Mouse (Mus musculus) CH12.LX (cell line): ENCODE results near the gene Grap. TPM values are rescaled to one million over a fixed set of nuclear protein-coding genes. Genes with fewer than 3 reads are reported as not detected.

Experiments used
- DNase-seq: peaks from one replicate; pipeline ENCODE4 v3.0.0-alpha.2; 2013; ENCODE audit errors: extremely low read depth
- H3K27ac ChIP-seq: 2 replicates; pipeline ENCODE4 v1.5.1; 2012; ENCODE audit warnings: low read depth, mild to moderate bottlenecking, control low read depth, moderate library complexity; ENCODE audit not compliant: insufficient read depth
- H3K27me3 ChIP-seq: replicated peaks from 2 replicates; pipeline ENCODE3; 2012; ENCODE audit warnings: inconsistent platforms
- H3K36me3 ChIP-seq, 2 experiments: replicated peaks in 1 of 2; 2 replicates each; pipeline versions ENCODE3 to v1.6.1; 2012; ENCODE audit warnings: inconsistent platforms in 1 of 2, low read length in 1 of 2, mild to moderate bottlenecking in 1 of 2, mixed read lengths in 1 of 2, moderate library complexity in 1 of 2; ENCODE audit not compliant: control insufficient read depth in 1 of 2, insufficient read depth in 1 of 2
- H3K4me1 ChIP-seq, 2 experiments: 2 replicates each; pipeline ENCODE4 v1.6.1; 2012; ENCODE audit warnings: inconsistent platforms in 1 of 2, moderate library complexity in 1 of 2; ENCODE audit not compliant: insufficient read depth in 2 of 2, control insufficient read depth in 1 of 2
- H3K4me2 ChIP-seq: 2 replicates; pipeline ENCODE4 v1.6.1; 2012; ENCODE audit warnings: low read depth, mild to moderate bottlenecking, control low read depth; ENCODE audit not compliant: poor library complexity, insufficient read depth, severe bottlenecking
- H3K4me3 ChIP-seq, 3 experiments: fragments of 150-350 bp in 1 of 3; sonication (generic) in 1 of 3; replicated peaks in 1 of 3; 2 replicates each; pipeline versions ENCODE3 to v1.5.1; 2011 to 2012; ENCODE audit warnings: low read depth in 2 of 3, low read length in 2 of 3, mild to moderate bottlenecking in 2 of 3, moderate library complexity in 2 of 3, control low read depth in 1 of 3, improper control_type of control experiment in 1 of 3, inconsistent platforms in 1 of 3, mixed read lengths in 1 of 3; ENCODE audit not compliant: poor library complexity in 1 of 3
- H3K79me2 ChIP-seq: replicated peaks from 2 replicates; pipeline ENCODE4 v1.6.1; 2012; ENCODE audit warnings: mild to moderate bottlenecking, moderate library complexity; ENCODE audit not compliant: control insufficient read depth, poor library complexity, insufficient read depth, severe bottlenecking; ENCODE audit errors: extremely low read depth
- H3K9ac ChIP-seq: 2 replicates; pipeline ENCODE4 v1.6.1; 2012; ENCODE audit warnings: low read depth, mild to moderate bottlenecking, control low read depth, moderate library complexity; ENCODE audit not compliant: insufficient read depth
- H3K9me3 ChIP-seq: replicated peaks from 2 replicates; pipeline ENCODE3; 2012; ENCODE audit warnings: low read length, inconsistent platforms, mixed read lengths
- CHD1 ChIP-seq: IDR thresholded peaks from 2 replicates; pipeline ENCODE4 v1.6.1; 2012; ENCODE audit warnings: low read depth, low read length, improper control_type of control experiment, inconsistent platforms
- CHD2 ChIP-seq: IDR thresholded peaks from 2 replicates; pipeline ENCODE4 v1.6.1; 2011; ENCODE audit warnings: low read length, improper control_type of control experiment
- CTCF ChIP-seq, 2 experiments: IDR thresholded peaks in 1 of 2; conservative IDR thresholded peaks in 1 of 2; 2 replicates each; pipeline ENCODE4 v1.5.1; 2011 to 2012; ENCODE audit warnings: low read depth in 2 of 2, low read length in 2 of 2, improper control_type of control experiment in 1 of 2, inconsistent platforms in 1 of 2, mild to moderate bottlenecking in 1 of 2, moderate library complexity in 1 of 2
- ELF1 ChIP-seq: IDR thresholded peaks from 2 replicates; pipeline ENCODE4 v1.6.1; 2014; ENCODE audit warnings: low read depth, mild to moderate bottlenecking, inconsistent platforms, low read length, improper control_type of control experiment
- EP300 ChIP-seq: IDR thresholded peaks from 2 replicates; pipeline ENCODE4 v1.6.1; 2011; ENCODE audit warnings: low read length, improper control_type of control experiment
- ETS1 ChIP-seq: conservative IDR thresholded peaks from 2 replicates; pipeline ENCODE4 v1.6.1; 2012; ENCODE audit warnings: low read depth, mild to moderate bottlenecking, inconsistent platforms, low read length, improper control_type of control experiment, moderate library complexity
- GABPA ChIP-seq: IDR thresholded peaks from 2 replicates; pipeline ENCODE4 v1.6.1; 2012; ENCODE audit warnings: low read depth, low read length, improper control_type of control experiment, inconsistent platforms; ENCODE audit not compliant: insufficient replicate concordance
- IRF4 ChIP-seq: IDR thresholded peaks from 2 replicates; pipeline ENCODE4 v1.6.1; 2014; ENCODE audit warnings: low read depth, mild to moderate bottlenecking, inconsistent platforms, low read length, improper control_type of control experiment
- JUND ChIP-seq: conservative IDR thresholded peaks from 2 replicates; pipeline ENCODE4 v1.6.1; 2011; ENCODE audit warnings: low read depth, low read length, improper control_type of control experiment
- KAT2A ChIP-seq: IDR thresholded peaks from 2 replicates; pipeline ENCODE4 v1.6.1; 2012; ENCODE audit warnings: low read length, improper control_type of control experiment, inconsistent platforms; ENCODE audit not compliant: insufficient replicate concordance
- MAFK ChIP-seq: IDR thresholded peaks from 2 replicates; pipeline ENCODE4 v1.6.1; 2011; ENCODE audit warnings: low read length, improper control_type of control experiment; ENCODE audit not compliant: insufficient replicate concordance
- MAX ChIP-seq: IDR thresholded peaks from 2 replicates; pipeline ENCODE4 v1.6.1; 2011; ENCODE audit warnings: low read length, improper control_type of control experiment
- MAZ ChIP-seq: IDR thresholded peaks from 2 replicates; pipeline ENCODE4 v1.6.1; 2012; ENCODE audit warnings: low read depth, mild to moderate bottlenecking, inconsistent platforms, low read length, improper control_type of control experiment, moderate library complexity
- MEF2A ChIP-seq: IDR thresholded peaks from 2 replicates; pipeline ENCODE4 v1.6.1; 2014; ENCODE audit warnings: low read depth, mild to moderate bottlenecking, inconsistent platforms, low read length, improper control_type of control experiment, borderline replicate concordance
- MXI1 ChIP-seq: IDR thresholded peaks from 2 replicates; pipeline ENCODE4 v1.6.1; 2011; ENCODE audit warnings: mild to moderate bottlenecking, low read depth, low read length, improper control_type of control experiment
- MYC ChIP-seq: IDR thresholded peaks from 2 replicates; pipeline ENCODE4 v1.6.1; 2011; ENCODE audit warnings: low read depth, mild to moderate bottlenecking, improper control_type of control experiment, low read length
- NELFE ChIP-seq: IDR thresholded peaks from 2 replicates; pipeline ENCODE4 v1.6.1; 2011; ENCODE audit warnings: low read depth, low read length, improper control_type of control experiment
- NRF1 ChIP-seq: IDR thresholded peaks from 2 replicates; pipeline ENCODE4 v1.6.1; 2014; ENCODE audit warnings: low read depth, mild to moderate bottlenecking, inconsistent platforms, low read length, improper control_type of control experiment, moderate library complexity
- PAX5 ChIP-seq: IDR thresholded peaks from 2 replicates; pipeline ENCODE4 v1.6.1; 2012; ENCODE audit warnings: low read length, inconsistent platforms, mixed read lengths
- POLR2A ChIP-seq: IDR thresholded peaks from 2 replicates; pipeline ENCODE4 v1.6.1; 2011; ENCODE audit warnings: low read depth, mild to moderate bottlenecking, improper control_type of control experiment, low read length
- POLR2AphosphoS2 ChIP-seq: IDR thresholded peaks from 2 replicates; pipeline ENCODE4 v1.6.1; 2011; ENCODE audit warnings: low read depth, low read length, improper control_type of control experiment
- RAD21 ChIP-seq: IDR thresholded peaks from 2 replicates; pipeline ENCODE4 v1.6.1; 2011; ENCODE audit warnings: low read depth, mild to moderate bottlenecking, low read length, improper control_type of control experiment, moderate library complexity
- RCOR1 ChIP-seq: conservative IDR thresholded peaks from 2 replicates; pipeline ENCODE4 v1.6.1; 2012; ENCODE audit warnings: low read depth, mild to moderate bottlenecking, inconsistent platforms, low read length, improper control_type of control experiment
- SIN3A ChIP-seq: IDR thresholded peaks from 2 replicates; pipeline ENCODE4 v1.6.1; 2012; ENCODE audit warnings: low read length, improper control_type of control experiment, inconsistent platforms
- SMC3 ChIP-seq: IDR thresholded peaks from 2 replicates; pipeline ENCODE4 v1.6.1; 2011; ENCODE audit warnings: low read depth, low read length, improper control_type of control experiment
- TBP ChIP-seq: conservative IDR thresholded peaks from 2 replicates; pipeline ENCODE4 v1.6.1; 2011; ENCODE audit warnings: low read depth, low read length, improper control_type of control experiment
- TCF12 ChIP-seq: IDR thresholded peaks from 2 replicates; pipeline ENCODE4 v1.6.1; 2014; ENCODE audit warnings: low read depth, mild to moderate bottlenecking, inconsistent platforms, low read length, improper control_type of control experiment
- UBTF ChIP-seq: IDR thresholded peaks from 2 replicates; pipeline ENCODE4 v1.6.1; 2012; ENCODE audit warnings: low read depth, mild to moderate bottlenecking, inconsistent platforms, low read length, improper control_type of control experiment, moderate library complexity
- ZC3H11A ChIP-seq: IDR thresholded peaks from 2 replicates; pipeline ENCODE4 v1.6.1; 2012; ENCODE audit warnings: low read depth, mild to moderate bottlenecking, inconsistent platforms, low read length, improper control_type of control experiment
- ZMIZ1 ChIP-seq: IDR thresholded peaks from 2 replicates; pipeline ENCODE4 v1.6.1; 2012; ENCODE audit warnings: low read depth, mild to moderate bottlenecking, inconsistent platforms, low read length, improper control_type of control experiment
- dilution Hi-C: fragments of 300-500 bp; cut with MboI; formaldehyde crosslinking; loops from 2 replicates; pipeline ENCODE4 v1.14.3; 2020; ENCODE audit warnings: low sequenced_read_pairs; ENCODE audit not compliant: extremely low pct_unique_long_range_greater_than_20kb, extremely low pct_ligation_motif_present
- in situ Hi-C: fragments of 300-500 bp; cut with MboI; formaldehyde crosslinking; loops from 3 replicates; pipeline ENCODE4 v1.14.3; 2019; ENCODE audit warnings: low sequenced_read_pairs, low pct_ligation_motif_present, low pct_unique_long_range_greater_than_20kb, mixed read lengths
- polyA plus RNA-seq: library from polyadenylated mRNA; unstranded; fragments of >175 nt; gene quantifications from 2 replicates; pipeline ENCODE4 v1.2.1, GENCODE M21; 2012; ENCODE audit warnings: low read depth; ENCODE audit not compliant: insufficient read length
- total RNA-seq, 2 experiments: library from RNA; depleted of rRNA; stranded (reverse); fragments of 300-350 nt in 1 of 2; fragments of >200 nt in 1 of 2; gene quantifications; 2 replicates each; pipeline ENCODE4 v1.2.3; 2012 to 2014

The Grap gene
- total and polyA plus RNA-seq, 3 experiments: 274 to 412 (median 280) TPM

DNA sequence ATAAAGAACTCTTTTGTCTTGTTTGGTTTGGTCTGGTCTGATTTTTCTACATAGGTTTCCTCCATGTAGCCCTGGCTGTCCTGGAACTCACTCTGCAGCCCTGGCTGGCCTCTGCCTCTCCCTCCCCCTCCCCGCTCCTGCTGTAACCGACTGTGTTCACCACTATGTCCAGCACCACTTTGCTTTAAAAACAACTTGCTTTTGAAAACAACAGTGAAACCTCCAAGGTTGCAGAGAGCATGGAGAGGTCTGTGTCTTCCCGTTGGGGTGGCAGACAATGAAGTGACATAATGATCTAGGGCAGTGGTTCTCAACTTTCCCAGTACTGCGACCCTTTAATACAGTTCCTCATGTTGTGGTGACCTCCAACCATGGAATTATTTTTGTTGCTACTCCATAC, 2.6 kb downstream of the Grap start:
- H3K4me3 ChIP-seq: peak overlapping the region; percentile 65 to 99 (median 81)
- dilution Hi-C loops: no loop called here
- H3K4me1 ChIP-seq: peaks cover 20 to 46% of the 10 kb centered on the region in 2 experiments
- peak overlapping the region; percentile 100 for H3K9ac ChIP-seq
- H3K27ac ChIP-seq: peak overlapping the region; percentile 93
- H3K79me2 ChIP-seq: peaks cover 86% of the 10 kb centered on the region
- no peak for DNase-seq
- no peaks in the 10 kb centered on the region for H3K9me3 ChIP-seq
- TF ChIP-seq ETS1 (0 out of 2 replicates have a peak, but pooled peaks have one; percentile 10), ZMIZ1 (peak; percentile 77; the same call in 1 of the 2 replicates), MAFK (no peak), MYC (0 out of 2 replicates have a peak, but pooled peaks have one; percentile 26), MAZ (0 out of 2 replicates have a peak, but pooled peaks have one; percentile 42), POLR2A (peak; percentile 24; the same call in 1 of the 2 replicates), RAD21 (no peak), TBP (0 out of 2 replicates have a peak, but pooled peaks have one; percentile 49)
- in situ Hi-C loops: no loop called here
- no peaks in the 10 kb centered on the region for H3K27me3 ChIP-seq
- H3K4me2 ChIP-seq: peak overlapping the region; percentile 85
- H3K36me3 ChIP-seq: peaks cover 54 to 67% of the 10 kb centered on the region in 2 experiments

DNA sequence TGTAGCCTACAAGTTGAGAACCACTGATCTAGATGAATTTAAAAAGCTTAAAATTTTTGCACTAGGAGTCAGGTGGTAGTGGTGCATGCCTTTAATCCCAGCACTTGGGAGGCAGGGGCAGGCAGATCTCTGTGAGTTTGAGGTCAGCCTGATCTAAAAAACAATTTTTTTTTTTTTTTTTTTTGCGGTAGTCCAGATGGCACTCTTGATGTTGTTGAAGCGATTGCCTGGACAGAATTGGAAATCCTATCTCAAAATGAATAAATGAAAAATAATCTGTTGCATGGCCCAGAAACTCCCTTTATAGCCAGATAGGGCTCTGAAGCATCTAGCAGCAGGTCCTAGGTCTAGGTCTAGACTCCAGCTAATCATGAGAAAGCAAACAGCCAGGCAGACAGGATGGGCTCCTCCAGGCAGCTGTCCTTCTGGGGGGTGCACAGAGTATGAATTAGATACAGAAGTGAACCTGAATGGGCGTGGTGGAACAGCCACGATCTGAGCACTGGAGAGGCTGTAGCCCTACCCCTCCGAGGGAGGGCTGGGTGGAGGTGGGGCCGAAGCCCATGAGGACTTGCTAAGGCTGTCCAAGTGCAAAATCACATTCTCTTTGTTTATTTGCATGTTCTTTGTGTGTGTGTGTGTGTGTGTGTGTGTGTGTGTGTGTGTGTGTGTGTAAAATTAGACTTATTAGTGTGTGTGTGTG, 3.2 kb downstream of the Grap start:
- Histone ChIP-seq H3K27ac (peak overlapping the region; percentile 93), H3K27me3 (no peaks in the 10 kb centered on the region), H3K4me2 (peak overlapping the region; percentile 85), H3K36me3 (peaks cover 59 to 73% of the 10 kb centered on the region in 2 experiments), H3K4me3 (peak overlapping the region; percentile 65 to 99 (median 81)), H3K9ac (peak overlapping the region; percentile 100), H3K79me2 (peaks cover 92% of the 10 kb centered on the region), H3K9me3 (no peaks in the 10 kb centered on the region), H3K4me1 (peaks cover 25 to 45% of the 10 kb centered on the region in 2 experiments)
- in situ Hi-C loops (no loop called here), dilution Hi-C loops (no loop called here)
- DNase-seq: peak; percentile 92
- TF ChIP-seq RAD21 (no peak; the same call in 1 of the 2 replicates), JUND (no peak), NRF1 (no peak), CHD2 (0 out of 2 replicates have a peak, but pooled peaks have one; percentile 55), POLR2AphosphoS2 (peak; percentile 91), EP300 (peak; percentile 22; the same call in 1 of the 2 replicates), NELFE (peak; percentile 64; the same call in 1 of the 2 replicates), MEF2A (peak; percentile 69; the same call in 1 of the 2 replicates), ETS1 (peak; percentile 46; the same call in 1 of the 2 replicates), CTCF (conservative IDR thresholded peaks at IDR 0.05 in 1 of 2, IDR thresholded peaks at IDR 0.05 in 1 of 2; ENCODE audit: low read depth in 2 of 2, low read length in 2 of 2) (no peak), SMC3 (peak; percentile 12; the same call in 1 of the 2 replicates), KAT2A (0 out of 2 replicates have a peak, but pooled peaks have one; percentile 36), SIN3A (peak; percentile 83), RCOR1 (0 out of 2 replicates have a peak, but pooled peaks have one; percentile 48), MAX (peak; percentile 84; the same call in 1 of the 2 replicates), ZC3H11A (no peak), PAX5 (no peak), GABPA (no peak), MXI1 (peak; percentile 83; the same call in 1 of the 2 replicates), TCF12 (peak; percentile 87), UBTF (peak; percentile 83; the same call in 1 of the 2 replicates), CHD1 (peak; percentile 96; the same call in 1 of the 2 replicates), IRF4 (peak; percentile 50), ELF1 (0 out of 2 replicates have a peak, but pooled peaks have one; percentile 43), MAFK (no peak)
